Mouse (Mus musculus) liver, adult 2 months (tissue): Measurements from ENCODE around the gene Ssbp1.

ENCODE experiments used
- CTCF ChIP-seq: fragments of 200-500 bp; IDR thresholded peaks from 2 replicates; pipeline ENCODE4 v1.5.1; 2011; ENCODE audit warnings: low read depth, low read length, control low read depth
- POLR2A ChIP-seq: fragments of 200-500 bp; IDR thresholded peaks from 2 replicates; pipeline ENCODE4 v1.6.1; 2011; ENCODE audit warnings: low read length, control low read depth; ENCODE audit not compliant: insufficient read depth; ENCODE audit errors: extremely low read depth

- TF ChIP-seq CTCF (no peak), POLR2A (no peak)
Measured at GRCm38 (mm10) chr6:40493229-40493628, 22.1 kb downstream of the Ssbp1 start, which contains the start of gene Tas2r108.
